Mouse (Mus musculus) kidney, postnatal 36 days (tissue): ENCODE measurements around the gene Dab1.

Source experiments
- DNase-seq, 2 experiments: peaks; one replicate each; pipeline ENCODE4 v3.0.0; 2021 to 2022; ENCODE audit warnings: mixed read lengths in 2 of 2

Gene Dab1

GRCm38 (mm10) chr4:103839541-103839940 is 220.4 kb downstream of the Dab1 start:
- DNase-seq: peak in 1 of 2 experiments; percentile 10

GRCm38 (mm10) chr4:103841126-103841525 is 222.0 kb downstream of the Dab1 start:
- peak; percentile 21 to 52 for DNase-seq

DNA sequence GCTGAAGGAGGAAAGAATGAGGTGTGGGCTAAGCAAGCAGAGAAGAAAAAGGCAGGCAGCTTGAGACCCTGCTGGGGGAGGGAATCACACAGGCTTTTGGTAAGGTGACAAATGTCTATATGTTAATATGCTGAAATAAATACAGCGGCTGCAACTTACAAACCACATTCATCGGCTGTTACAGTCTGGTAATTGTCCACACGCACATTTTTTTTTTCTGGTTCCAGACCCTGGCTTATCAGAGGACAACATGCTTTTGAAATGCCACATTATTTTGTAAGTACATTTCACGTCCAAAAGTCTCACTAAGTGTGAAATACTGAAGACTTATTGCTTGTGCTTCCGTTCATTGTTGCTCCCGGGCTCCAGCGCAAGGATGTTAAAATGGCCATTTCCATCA is 225.5 kb downstream of the Dab1 start:
- DNase-seq: no peak

DNA sequence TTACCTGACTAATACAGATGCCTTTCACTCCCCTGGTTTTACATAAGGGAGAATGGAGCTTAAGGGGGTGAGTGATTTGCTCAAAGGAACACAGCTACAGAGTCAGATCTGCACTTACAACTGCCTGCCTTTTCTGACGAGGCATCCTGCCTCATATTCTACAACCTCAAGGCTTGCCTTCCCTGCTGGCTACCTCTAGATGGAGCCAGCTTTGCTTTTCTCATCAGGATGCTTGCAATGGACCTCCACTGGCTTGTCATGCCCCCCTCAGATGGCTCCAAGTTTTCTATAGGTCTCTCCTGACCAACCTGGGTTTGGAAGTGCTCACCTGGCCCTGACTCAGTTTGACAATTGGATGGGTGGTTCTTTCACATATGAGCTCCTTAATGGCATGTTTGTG is 238.0 kb downstream of the Dab1 start:
- DNase-seq: peak in 1 of 2 experiments; percentile 2

- DNase-seq: peak in 1 of 2 experiments; percentile 68
These were observed 256.4 kb downstream of the Dab1 start for GRCm38 (mm10) chr4:103875564-103875963.

DNA sequence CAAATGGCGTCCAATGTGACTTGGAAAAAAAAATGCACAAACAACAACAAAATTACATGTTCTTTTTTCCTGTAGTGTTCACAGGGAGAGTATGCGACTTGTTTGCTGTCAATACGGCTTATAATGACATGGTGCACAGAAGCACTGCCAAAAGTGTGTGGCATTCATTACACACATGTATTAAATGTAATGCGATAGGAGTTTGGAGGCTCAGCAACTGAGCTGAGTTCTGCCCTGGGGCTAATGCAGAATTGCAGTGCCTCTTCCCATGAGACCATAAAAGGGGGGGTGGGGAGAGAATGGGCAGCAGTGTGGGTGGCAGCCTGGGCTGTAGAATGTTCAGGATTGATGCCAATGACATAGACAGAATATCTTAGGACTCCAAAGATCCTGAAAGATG is 259.7 kb downstream of the Dab1 start:
- no peak for DNase-seq

- DNase-seq: no peak
These were observed 262.5 kb downstream of the Dab1 start for GRCm38 (mm10) chr4:103881641-103882040.

DNA sequence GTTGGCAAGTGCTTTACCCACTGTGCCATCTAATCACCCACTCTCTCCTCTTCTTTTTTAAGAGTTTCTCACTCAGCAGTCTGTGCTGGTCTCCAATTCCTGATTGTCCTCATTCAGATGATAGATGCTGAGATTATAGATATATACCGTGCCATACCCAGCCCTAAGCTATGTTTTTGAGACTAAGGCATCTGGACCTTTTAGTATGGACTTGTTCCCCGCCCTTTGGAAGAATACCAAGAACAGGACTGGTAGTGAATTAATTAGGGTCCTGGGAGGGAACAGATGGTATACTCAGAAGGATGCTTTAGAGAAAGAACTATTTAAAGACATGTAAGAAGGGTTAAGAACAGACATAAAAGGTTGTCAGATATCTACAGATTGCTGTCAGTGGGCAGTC is 268.9 kb downstream of the Dab1 start:
- DNase-seq: no peak

DNA sequence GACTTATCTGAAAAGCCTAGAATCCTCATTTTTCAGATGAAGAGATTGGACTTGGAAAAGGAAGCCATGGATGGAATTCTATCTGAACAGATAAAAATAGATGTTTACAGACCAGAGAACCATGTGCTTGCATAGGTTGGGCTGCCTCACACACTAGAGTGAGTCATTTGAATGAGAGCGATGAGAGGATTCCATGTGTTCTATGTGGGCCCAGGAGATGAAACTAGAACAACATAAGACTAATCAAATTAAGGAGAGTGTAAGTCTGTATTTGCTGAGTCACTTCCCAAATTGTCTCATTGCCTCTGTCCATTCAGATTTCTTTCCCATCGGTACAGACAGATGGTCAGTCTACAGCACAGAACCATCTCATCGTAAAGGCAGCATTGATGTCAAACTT is 270.0 kb downstream of the Dab1 start:
- no peak for DNase-seq

DNA sequence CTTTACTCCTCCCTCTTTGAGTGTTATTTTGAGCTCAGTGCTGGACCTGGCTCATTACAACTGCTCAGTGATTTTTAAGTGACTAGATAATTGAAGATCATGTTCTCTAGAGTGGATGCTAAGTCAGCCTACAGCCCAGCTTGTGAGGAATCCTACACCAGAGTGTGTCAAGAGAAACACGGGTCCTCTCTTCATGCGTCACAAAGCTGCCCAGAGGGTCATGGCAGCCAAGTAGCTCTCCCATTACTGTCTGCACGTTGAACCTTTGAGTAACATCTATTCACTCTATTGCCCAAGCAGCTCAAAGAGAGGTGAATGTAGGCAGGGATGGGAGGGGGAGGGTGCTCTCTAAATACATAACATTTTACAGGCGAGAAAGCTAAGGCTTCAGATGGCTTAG is 277.6 kb downstream of the Dab1 start:
- no peak for DNase-seq

- no peak for DNase-seq
These were observed 278.5 kb downstream of the Dab1 start for GRCm38 (mm10) chr4:103897702-103898101.

DNA sequence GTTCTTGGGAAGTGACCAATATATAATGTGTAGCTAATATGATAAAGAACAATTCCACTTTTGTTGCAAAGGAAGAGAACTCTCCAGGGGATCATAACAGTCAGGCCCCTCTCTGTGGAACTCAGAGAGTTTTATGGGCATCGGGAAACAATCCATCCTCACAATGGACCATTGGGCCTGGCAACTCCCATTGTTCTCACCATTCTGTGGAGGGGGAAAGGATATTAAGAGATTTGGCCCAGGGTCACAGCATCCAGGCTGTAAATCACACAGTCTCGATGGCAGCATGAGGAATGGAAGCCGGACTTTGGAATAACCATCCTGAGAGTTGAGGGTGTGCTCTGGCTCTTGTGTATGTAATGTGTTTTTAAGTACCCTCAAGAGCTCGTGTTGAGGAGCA is 292.3 kb downstream of the Dab1 start:
- no peak for DNase-seq

DNA sequence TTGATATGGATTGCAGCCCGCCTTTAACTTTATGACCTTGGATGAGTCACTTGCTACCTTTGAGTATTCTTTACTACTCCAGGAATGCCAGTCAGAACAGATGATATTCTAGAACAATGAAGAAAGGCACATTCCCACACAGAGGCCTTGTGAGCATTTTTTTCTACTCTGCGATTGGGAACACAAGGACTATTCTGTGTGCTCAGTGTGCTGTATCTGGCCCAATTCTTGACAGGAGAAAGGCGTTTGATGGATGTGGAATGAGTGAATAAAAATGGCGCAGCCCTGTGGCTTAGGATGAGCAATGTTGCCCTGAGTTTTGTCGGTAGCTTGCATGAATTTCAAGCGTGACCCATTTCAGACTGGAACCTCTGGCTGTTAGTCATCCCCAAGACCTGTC is 292.9 kb downstream of the Dab1 start:
- DNase-seq: no peak

DNA sequence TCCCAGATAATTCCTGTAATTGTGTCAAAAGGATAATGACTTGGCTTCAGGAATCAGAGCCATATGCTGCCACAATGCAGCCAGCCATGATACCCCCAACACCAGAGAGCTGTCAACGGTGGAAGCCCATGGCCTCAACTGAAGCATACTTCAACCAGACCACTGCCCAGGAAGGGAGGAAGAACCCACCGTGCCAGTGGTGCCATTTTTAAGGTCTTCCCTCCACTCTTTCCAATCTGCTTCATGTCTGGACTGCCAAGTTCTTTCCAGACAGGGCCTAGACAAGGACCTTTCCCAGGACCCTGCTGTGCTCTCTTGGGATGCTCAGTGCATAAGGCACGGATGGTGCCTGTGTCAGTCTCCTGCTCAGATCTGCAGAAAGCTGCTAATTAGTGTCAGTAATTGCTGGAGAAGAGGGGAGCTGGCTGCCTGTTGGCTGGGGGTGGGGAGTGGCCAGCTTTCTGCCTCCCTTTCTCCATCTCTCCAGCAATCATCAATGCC is 303.3 kb downstream of the Dab1 start:
- no peak for DNase-seq

GRCm38 (mm10) chr4:103926682-103927081 is 307.5 kb downstream of the Dab1 start:
- DNase-seq: peak in 1 of 2 experiments; percentile 2

DNA sequence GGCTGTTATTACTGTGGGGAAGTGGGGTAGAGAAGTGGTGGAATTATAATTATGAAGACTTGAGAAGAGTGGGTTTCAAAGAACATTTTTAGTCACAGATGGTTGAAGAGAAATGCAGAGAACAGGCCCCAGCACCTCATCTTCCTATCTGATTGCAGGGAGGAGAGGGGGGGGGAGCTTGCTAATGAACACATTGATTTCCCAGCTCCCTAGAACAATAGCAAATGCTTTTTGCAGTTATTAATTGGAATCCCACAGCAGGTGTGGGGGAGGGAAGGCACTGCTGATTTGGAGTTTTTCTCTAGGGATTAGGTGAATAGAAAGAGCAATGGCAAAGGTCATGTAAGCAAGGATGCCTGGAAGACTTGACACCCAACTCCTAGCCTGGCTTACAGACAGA is 310.5 kb downstream of the Dab1 start:
- no peak for DNase-seq

DNA sequence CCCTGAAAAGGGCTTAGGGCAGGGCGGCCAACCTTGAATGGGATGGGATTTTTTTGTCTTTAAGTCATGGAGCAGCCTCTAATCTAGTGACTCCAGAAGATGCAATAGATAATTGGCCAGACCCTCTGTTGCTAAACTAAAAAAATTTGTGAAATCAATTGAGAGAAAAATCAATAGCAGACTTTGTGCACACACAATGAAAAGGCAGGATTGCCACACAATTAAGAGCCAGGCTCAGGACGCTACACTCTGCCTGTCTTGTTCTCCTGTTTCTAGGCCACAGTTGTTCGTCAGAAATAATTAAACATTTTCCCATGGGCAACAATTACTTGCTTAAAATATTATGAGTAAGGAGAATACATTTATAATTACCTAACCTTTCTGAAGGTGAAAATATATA is 315.2 kb downstream of the Dab1 start:
- no peak for DNase-seq

- no peak for DNase-seq
These were observed 329.1 kb downstream of the Dab1 start for GRCm38 (mm10) chr4:103948255-103948654.

GRCm38 (mm10) chr4:103953652-103954220 is 334.6 kb downstream of the Dab1 start:
- DNase-seq: no peak

DNA sequence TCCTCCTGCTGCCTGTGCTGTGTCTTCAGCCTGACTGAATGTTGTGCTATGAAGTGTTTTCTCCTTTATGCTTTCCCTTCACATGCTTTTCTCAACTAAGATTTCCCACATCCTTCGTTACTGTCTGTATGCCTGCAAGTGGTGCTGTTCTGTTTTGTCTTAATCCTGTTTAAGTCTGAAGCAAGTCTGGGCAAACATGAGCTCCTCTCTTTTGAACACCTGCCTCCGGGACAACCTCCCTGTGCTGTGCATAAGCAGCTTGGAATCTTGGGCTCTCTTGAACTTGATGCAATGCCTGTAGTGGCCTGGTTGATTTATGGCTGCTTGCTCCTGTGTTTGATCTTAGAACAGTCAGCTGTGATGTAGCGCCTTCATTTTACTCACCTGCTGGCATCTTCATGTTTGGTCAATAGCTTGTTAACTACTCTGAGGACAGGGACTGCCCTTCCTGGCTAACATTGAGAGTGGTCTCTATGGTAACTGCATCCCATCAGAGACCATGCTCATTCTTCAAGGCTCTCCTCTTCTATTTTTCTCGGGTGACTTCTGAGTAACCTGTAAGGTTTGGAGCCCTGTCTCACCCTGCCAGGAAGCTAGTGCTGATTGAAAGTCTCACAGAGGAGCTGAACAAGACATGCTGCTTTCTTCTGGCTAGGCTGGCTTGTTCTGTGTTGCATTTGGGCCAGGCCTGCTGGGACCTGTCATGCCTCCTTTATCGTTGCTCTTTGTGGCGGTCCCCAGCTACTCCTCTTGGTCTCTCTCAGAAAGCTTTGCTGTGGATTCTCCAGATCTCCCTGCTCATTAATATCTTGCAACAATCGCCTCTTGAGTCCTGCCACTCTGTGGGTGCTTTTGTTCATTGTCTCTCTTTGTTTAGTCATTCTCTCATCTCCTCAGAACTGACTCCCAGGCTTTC is 342.2 kb downstream of the Dab1 start:
- no peak for DNase-seq

DNA sequence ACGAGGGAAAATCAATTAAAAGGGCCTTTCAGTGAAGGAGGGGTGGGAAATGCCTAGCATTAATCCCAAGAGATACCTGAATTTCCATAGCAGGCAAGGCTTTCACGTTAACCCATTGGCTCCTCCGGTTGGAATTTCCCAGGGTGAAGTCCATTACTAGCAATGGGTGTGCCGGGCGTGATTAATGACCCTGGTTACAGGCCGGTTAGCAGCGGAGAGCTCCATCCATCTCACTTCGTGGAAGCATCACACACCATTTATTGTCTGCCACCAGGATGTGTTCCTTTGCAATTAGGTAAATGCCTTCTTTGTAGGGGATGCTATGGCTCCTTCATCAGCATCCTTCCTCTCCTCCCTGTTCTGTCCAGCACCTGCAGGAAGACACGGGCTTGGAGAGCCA is 350.7 kb downstream of the Dab1 start:
- no peak for DNase-seq

GRCm38 (mm10) chr4:103974536-103974935 is 355.4 kb downstream of the Dab1 start:
- DNase-seq: peak in 1 of 2 experiments; percentile 5

DNA sequence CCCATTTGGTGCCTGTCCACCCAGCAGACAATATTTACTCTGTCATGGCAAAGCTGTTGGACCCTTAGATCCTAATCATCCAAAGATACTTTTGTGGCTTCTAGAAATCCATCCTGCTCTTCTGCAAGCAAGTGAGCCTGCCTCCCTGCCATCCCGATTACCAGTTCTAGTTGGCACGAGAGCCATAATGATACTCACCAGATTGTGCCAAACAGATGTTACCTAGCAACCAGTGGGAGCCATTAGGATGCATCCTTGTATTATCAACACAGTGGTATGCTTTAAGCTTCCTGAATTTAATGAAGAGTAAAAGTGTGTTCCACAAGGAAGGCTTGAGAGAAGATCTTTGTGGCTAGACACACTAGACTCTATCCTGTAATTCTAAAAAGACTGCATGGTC is 355.8 kb downstream of the Dab1 start:
- DNase-seq: no peak

DNA sequence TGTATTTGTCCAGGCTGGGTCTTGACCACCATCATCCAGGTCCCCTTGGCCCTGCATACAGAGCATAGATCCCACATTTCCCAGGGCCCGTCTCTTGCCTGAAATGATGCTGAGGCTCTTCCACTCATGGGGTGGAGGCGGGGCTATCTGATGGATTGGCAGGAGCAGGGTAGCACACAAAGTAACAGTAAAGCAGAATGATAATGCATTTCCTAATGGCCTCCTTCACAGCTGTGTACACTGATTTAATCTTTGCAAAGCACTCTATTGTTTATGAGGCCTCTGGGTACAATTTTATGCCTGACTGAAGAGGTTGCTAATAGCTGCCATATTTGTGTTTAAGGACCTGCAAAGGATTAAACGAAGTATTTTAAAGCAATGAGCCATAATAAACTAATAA is 374.7 kb downstream of the Dab1 start:
- DNase-seq: no peak
